ENCODE assay signal across 8 mouse cellular contexts in the genomic region with DNA sequence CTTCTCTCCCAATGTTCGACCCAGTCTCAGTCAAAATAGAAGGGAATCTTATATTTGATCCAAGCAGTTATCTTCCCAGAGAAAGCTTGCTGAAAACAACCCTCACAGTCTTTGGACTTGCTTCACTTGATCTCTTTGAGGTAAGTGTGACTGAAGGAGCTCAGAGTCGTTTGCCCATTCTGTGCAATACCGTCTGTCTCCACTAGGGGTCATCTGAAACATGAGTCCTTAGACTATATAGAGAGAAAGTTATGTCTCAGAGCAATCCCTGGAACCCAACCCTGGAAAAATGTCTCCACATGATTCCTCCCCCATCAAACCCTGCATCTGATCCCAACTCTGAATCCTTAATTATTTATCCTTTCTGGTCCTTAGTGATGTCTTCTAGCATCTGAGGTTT. TPM values are rescaled to one million over a fixed set of nuclear protein-coding genes. Genes with fewer than 3 reads are reported as not detected.
DNase-seq lines count a peak whose midpoint lies in the region; ATAC-seq and TF ChIP-seq lines count a peak whose summit lies in the region.

No protein-coding gene starts in this region.

- H3K9me3 ChIP-seq in heart, embryonic 11.5 days (replicated peaks; ENCODE audit: control insufficient read depth, low read length): no peaks in the 10 kb centered on the region
- no peaks in the 10 kb centered on the region for H3K9me3 ChIP-seq in hindbrain, embryonic 13.5 days
- no peaks in the 10 kb centered on the region for H3K9me3 ChIP-seq in lung, embryonic 14.5 days (ENCODE audit: low read depth, low read length)

- no peaks in the 10 kb centered on the region for H3K4me1 ChIP-seq in heart, adult 2 months (ENCODE audit: control insufficient read depth, insufficient read depth, low read length)
- no peaks in the 10 kb centered on the region for H3K4me1 ChIP-seq in heart, embryonic 11.5 days (ENCODE audit: control insufficient read depth, insufficient read depth, low read length)
- H3K4me1 ChIP-seq in hindbrain, embryonic 13.5 days (replicated peaks): no peaks in the 10 kb centered on the region
- H3K4me1 ChIP-seq in lung, embryonic 14.5 days (ENCODE audit: insufficient read depth): no peaks in the 10 kb centered on the region

- ATAC-seq in heart, embryonic 11.5 days (replicated peaks; ENCODE audit: insufficient number of reproducible peaks, low FRiP score, low TSS enrichment): no peak
- ATAC-seq in hindbrain, embryonic 13.5 days (ENCODE audit: low FRiP score): peak; percentile 69; the same call in 1 of the 2 replicates
- ATAC-seq in lung, embryonic 14.5 days (ENCODE audit: insufficient read depth): peak; percentile 73; the same call in 1 of the 2 replicates

- H3K79me2 ChIP-seq in heart, adult 2 months (replicated peaks; ENCODE audit: control insufficient read depth, insufficient read depth, low read length): no peaks in the 10 kb centered on the region

- 6% methylated on average over 3 of the region's 3 CpGs for WGBS in heart, adult 2 months
- WGBS in heart, embryonic 11.5 days (ENCODE audit: insufficient replicate concordance): 7% methylated on average over 3 of the region's 3 CpGs
- 11% methylated on average over 3 of the region's 3 CpGs for WGBS in hindbrain, embryonic 13.5 days
- WGBS in lung, embryonic 14.5 days: 9% methylated on average over 3 of the region's 3 CpGs

- TF ChIP-seq EP300 in heart, adult 2 months (IDR thresholded peaks at IDR 0.05; ENCODE audit: insufficient read depth, low read depth, low read length): no peak

- no peak overlapping the region for H3K4me3 ChIP-seq in heart, adult 2 months
- no peak overlapping the region for H3K4me3 ChIP-seq in heart, embryonic 11.5 days (ENCODE audit: low read depth, low read length)
- no peak overlapping the region for H3K4me3 ChIP-seq in hindbrain, embryonic 13.5 days
- H3K4me3 ChIP-seq in lung, embryonic 14.5 days (ENCODE audit: low read depth, low read length): no peak overlapping the region

- peak; percentile 88 for TF ChIP-seq CTCF in heart, adult 2 months (IDR thresholded peaks at IDR 0.05)
- peak; percentile 86 for TF ChIP-seq CTCF in lung, embryonic 14.5 days (IDR thresholded peaks at IDR 0.05; ENCODE audit: low read depth)

- no peaks in the 10 kb centered on the region for H3K27me3 ChIP-seq in heart, adult 2 months (ENCODE audit: control insufficient read depth, insufficient read depth, low read length)
- no peaks in the 10 kb centered on the region for H3K27me3 ChIP-seq in heart, embryonic 11.5 days (ENCODE audit: control insufficient read depth, insufficient read depth, low read length)
- H3K27me3 ChIP-seq in hindbrain, embryonic 13.5 days: no peaks in the 10 kb centered on the region
- H3K27me3 ChIP-seq in lung, embryonic 14.5 days (ENCODE audit: insufficient read depth, low read length): no peaks in the 10 kb centered on the region
- H3K27me3 ChIP-seq in splenic B cell, adult 2 months (ENCODE audit: control insufficient read depth, insufficient read depth, low read length, poor library complexity, severe bottlenecking): no peaks in the 10 kb centered on the region

- H3K27ac ChIP-seq in heart, adult 2 months: no peak overlapping the region
- no peak overlapping the region for H3K27ac ChIP-seq in heart, embryonic 11.5 days (ENCODE audit: low read depth, low read length)
- H3K27ac ChIP-seq in hindbrain, embryonic 13.5 days: no peak overlapping the region
- H3K27ac ChIP-seq in lung, embryonic 14.5 days (ENCODE audit: low read depth): no peak overlapping the region

- no peak overlapping the region for H3K4me2 ChIP-seq in heart, embryonic 11.5 days
- H3K4me2 ChIP-seq in hindbrain, embryonic 13.5 days: no peak overlapping the region
- H3K4me2 ChIP-seq in lung, embryonic 14.5 days: no peak overlapping the region

- no peak overlapping the region for H3K9ac ChIP-seq in heart, adult 2 months (ENCODE audit: low read depth, low read length)
- no peak overlapping the region for H3K9ac ChIP-seq in heart, embryonic 11.5 days (ENCODE audit: low read depth, low read length)
- no peak overlapping the region for H3K9ac ChIP-seq in hindbrain, embryonic 13.5 days
- H3K9ac ChIP-seq in lung, embryonic 14.5 days: no peak overlapping the region

- TF ChIP-seq POLR2A in heart, adult 2 months (IDR thresholded peaks at IDR 0.05; ENCODE audit: insufficient read depth, low read depth, low read length): no peak

- no peak for DNase-seq in heart, adult 2 months
- peak; percentile 56 for DNase-seq in urinary bladder, postnatal 25 days (ENCODE audit: low spot score)
- no peak for DNase-seq in urinary bladder, adult 2 months (ENCODE audit: low spot score)
- DNase-seq in cerebellum, postnatal 25 days: peak; percentile 22 to 74
- DNase-seq in lung, embryonic 14.5 days: peak; percentile 92
- DNase-seq in splenic B cell, adult 2 months (ENCODE audit: low read depth, low spot score): peak; percentile 58

- no peaks in the 10 kb centered on the region for H3K36me3 ChIP-seq in heart, adult 2 months (ENCODE audit: control insufficient read depth, insufficient read depth, low read length)
- H3K36me3 ChIP-seq in heart, embryonic 11.5 days (ENCODE audit: control insufficient read depth, insufficient read depth, low read length): no peaks in the 10 kb centered on the region
- H3K36me3 ChIP-seq in hindbrain, embryonic 13.5 days: no peaks in the 10 kb centered on the region
- H3K36me3 ChIP-seq in lung, embryonic 14.5 days (ENCODE audit: insufficient read depth): no peaks in the 10 kb centered on the region
- H3K36me3 ChIP-seq in splenic B cell, adult 2 months (ENCODE audit: control insufficient read depth, insufficient read depth, low read length, poor library complexity, severe bottlenecking): no peaks in the 10 kb centered on the region

- intact Hi-C loops in heart, adult 2 months (cut with DNase I): loop anchor here (1.0 to 2.0 kb wide), 2 partner anchors 242 to 315 kb away; no protein-coding TSS in a partner anchor

RNA-seq across cellular contexts. Expression of a gene that starts 13.4 kb away (rescaled TPM):
- not detected for total RNA-seq in heart, adult 2 months (2021)
- 0.08 and 0.50 TPM in 2 replicates for polyA plus RNA-seq in heart, adult 2 months (2012; rRNA removed)
- polyA plus RNA-seq in heart, embryonic 11.5 days (2014; fragmentation: Nextera tagmentation; extraction: Ambion mirVana): 0.32 and 1.8 TPM in 2 replicates
- 0.01 and 0.09 TPM in 2 replicates for polyA plus RNA-seq in urinary bladder, adult 2 months (2012; rRNA removed)
- polyA plus RNA-seq in hindbrain, embryonic 13.5 days (2015; fragmentation: Nextera tagmentation; extraction: Ambion mirVana): 0.05 and 0.09 TPM in 2 replicates
- polyA plus RNA-seq in lung, embryonic 14.5 days (2014; fragmentation: Nextera tagmentation; extraction: Ambion mirVana): 0.08 TPM in 1 of 2 replicates, not detected in the other

Comparison
In these comparisons a context has a peak if more than half of its experiments do, and no peak if none do; other contexts are left out.
1. DNase-seq: peak in urinary bladder, postnatal 25 days (single experiment), cerebellum, postnatal 25 days (2 of 2), lung, embryonic 14.5 days (single experiment) and splenic B cell, adult 2 months (single experiment); none in heart, adult 2 months (0 of 2) and urinary bladder, adult 2 months (single experiment).